Mouse (Mus musculus) layer of hippocampus, postnatal 36 days (tissue): ENCODE data around the gene Vmn2r92. TPM values are rescaled to one million over a fixed set of nuclear protein-coding genes. Genes with fewer than 3 reads are reported as not detected.
"Not testable (repeated sequence)": the region's sequence is repeated elsewhere in the genome, so short reads cannot be mapped to it uniquely, and the experiment has no call there.

Experiments
- DNase-seq, 2 experiments: peaks; one replicate each; pipeline ENCODE4 v3.0.0; 2022
- total RNA-seq, 2 experiments: library from RNA; stranded (reverse); gene quantifications; 2 replicates each; pipeline ENCODE4 v1.2.3; 2021

Vmn2r92 gene
- not detected for total RNA-seq

- not testable (repeated sequence) for DNase-seq
These were observed at the start of gene Vmn2r92 for GRCm38 (mm10) chr17:18151587-18151986. Gene Vmn2r92 (plus strand): TSS chr17:18151887.

- not testable (repeated sequence) for DNase-seq
These were observed 49.4 kb upstream of the Vmn2r92 start for GRCm38 (mm10) chr17:18102265-18102664.

GRCm38 (mm10) chr17:18161194-18161593 is 9.5 kb downstream of the Vmn2r92 start:
- not testable (repeated sequence) for DNase-seq

- no peak for DNase-seq
These were observed 38.0 kb downstream of the Vmn2r92 start for GRCm38 (mm10) chr17:18189732-18190131.

GRCm38 (mm10) chr17:18221300-18221699 is 69.6 kb downstream of the Vmn2r92 start:
- DNase-seq: no peak

GRCm38 (mm10) chr17:18231996-18232395 is 80.3 kb downstream of the Vmn2r92 start:
- DNase-seq: no peak

- DNase-seq: no peak
These were observed 85.2 kb downstream of the Vmn2r92 start for GRCm38 (mm10) chr17:18236931-18237330.

Other genes with a start within 250 kb of the Vmn2r92 start
- not detected for gene Fpr-rs4, start 130.2 kb upstream of the Vmn2r92 start, total RNA-seq
- gene Vmn2r124, start 102.5 kb upstream of the Vmn2r92 start, total RNA-seq: under 1 TPM in 1 of 2 experiments, not detected in 1; 0.08 TPM
- gene Vmn2r91, start 66.9 kb upstream of the Vmn2r92 start, total RNA-seq: not detected
- gene Vmn2r94, start 125.9 kb downstream of the Vmn2r92 start, total RNA-seq: not detected
- not detected for gene Vmn2r93, start 146.2 kb downstream of the Vmn2r92 start, total RNA-seq